Mouse (Mus musculus) fat pad, adult 2 months (tissue): ENCODE results near the gene BC049715.

Experiments
- DNase-seq: peaks from one replicate; pipeline ENCODE4 v3.0.0-alpha.2; 2011; ENCODE audit warnings: low read depth, low spot score; ENCODE audit errors: extremely low read depth

Gene BC049715

GRCm38 (mm10) chr6:136808014-136808417 is 19.4 kb upstream of the BC049715 start, which contains the start of gene H2afj:
TSS of gene H2afj (plus strand) at chr6:136808244.
- peak; percentile 82 for DNase-seq

DNA sequence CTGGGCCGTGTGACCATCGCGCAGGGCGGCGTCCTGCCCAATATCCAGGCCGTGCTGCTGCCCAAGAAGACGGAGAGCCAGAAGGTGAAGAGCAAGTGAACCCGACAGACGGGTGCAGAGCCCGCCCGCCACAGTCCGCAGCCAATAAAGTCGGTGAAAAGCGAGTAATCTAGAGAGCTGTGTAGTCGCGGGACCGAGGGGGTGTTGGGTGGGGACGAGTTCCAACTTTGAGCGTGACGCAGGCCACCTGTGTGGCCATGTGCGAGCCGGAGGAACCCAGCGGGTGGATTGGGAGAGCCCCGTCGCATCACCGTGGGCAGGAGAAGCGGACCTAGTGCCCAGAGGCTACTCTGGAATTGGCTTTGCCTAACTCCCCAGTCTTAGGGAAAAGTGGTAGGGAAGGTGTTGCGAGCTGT is 18.8 kb upstream of the BC049715 start:
- no peak for DNase-seq

GRCm38 (mm10) chr6:136809077-136809476 is 18.3 kb upstream of the BC049715 start:
- DNase-seq = peak; percentile 75

GRCm38 (mm10) chr6:136809673-136810072 is 17.8 kb upstream of the BC049715 start:
- DNase-seq = no peak

DNA sequence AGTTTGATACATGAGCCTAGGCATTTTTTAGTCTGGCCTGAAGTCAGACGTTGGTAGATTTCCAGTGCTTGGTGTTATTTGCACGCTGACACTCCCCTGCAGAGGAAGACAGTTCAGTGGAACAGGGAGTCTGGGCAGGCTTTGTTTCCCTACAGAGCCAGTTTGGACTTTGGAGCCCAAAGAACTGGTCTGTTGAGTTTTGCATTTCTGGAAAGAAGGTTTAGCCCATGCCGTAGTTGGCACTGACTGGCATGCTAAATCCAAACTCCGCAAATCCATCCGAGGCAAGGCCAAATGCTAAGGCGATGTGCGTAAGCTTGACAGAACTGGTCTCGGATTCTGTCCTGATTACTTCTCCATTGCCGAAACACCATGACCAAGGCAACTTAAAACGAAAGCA is 16.2 kb upstream of the BC049715 start:
- DNase-seq = peak; percentile 94

GRCm38 (mm10) chr6:136813117-136813516 is 14.3 kb upstream of the BC049715 start:
- no peak for DNase-seq

DNA sequence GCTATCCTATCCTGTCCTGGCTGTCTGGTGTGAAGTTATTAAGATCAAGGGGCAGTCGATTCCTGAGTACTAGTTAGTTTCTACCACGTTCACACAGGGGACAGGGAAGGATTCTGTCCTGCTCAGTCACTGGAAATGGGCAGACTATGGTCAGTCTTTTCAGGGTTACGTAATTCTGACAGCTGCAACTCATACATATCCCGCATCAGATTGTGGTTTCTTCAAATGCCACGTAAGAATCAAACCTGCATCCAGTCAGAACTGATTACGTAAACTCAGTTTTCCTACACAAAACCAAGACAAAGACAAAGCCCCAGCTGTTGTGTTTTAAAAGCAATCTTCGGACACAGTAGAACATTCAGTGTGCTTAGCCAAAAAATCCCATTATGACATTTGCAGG is 12.0 kb upstream of the BC049715 start:
- DNase-seq = no peak

DNA sequence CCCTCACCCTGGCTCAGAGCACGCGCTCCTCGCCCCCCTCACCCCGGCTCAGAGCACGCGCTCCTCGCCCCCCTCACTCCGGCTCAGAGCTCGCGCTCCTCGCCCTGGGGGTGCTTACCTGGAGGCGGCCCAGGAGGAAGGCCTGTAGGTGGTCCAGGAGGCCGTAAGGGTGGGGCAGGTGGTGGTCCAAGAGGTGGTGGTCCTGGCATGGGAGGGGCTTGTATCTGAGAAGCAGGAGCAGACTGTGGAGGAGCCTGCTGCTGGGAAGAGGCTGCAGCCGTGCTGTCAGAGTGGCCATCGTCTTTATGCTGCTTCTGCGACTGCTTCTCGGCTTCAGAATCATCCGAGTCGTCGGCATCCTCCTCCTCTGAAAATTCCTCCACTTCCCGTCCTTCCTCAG is 10.6 kb upstream of the BC049715 start:
- no peak for DNase-seq

DNA sequence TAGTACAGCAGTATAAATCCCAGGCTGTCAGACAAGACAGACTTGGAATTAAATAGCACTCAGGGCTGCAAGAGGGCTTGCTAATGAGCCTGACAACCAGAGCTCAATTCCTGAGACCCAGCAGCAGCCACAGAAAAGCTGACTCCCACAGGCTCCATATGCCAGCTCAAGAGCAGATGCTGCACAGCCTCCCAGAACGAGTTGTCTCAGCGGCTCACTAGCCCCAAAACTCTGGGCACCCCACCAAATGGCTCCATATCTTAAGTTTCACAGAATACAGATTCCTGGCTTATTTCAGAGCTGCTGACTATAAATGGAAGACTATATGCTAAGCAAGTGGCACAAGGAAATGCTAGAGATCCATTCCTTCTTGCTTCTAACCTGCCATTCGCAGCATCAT is 9.9 kb upstream of the BC049715 start:
- DNase-seq = no peak

DNA sequence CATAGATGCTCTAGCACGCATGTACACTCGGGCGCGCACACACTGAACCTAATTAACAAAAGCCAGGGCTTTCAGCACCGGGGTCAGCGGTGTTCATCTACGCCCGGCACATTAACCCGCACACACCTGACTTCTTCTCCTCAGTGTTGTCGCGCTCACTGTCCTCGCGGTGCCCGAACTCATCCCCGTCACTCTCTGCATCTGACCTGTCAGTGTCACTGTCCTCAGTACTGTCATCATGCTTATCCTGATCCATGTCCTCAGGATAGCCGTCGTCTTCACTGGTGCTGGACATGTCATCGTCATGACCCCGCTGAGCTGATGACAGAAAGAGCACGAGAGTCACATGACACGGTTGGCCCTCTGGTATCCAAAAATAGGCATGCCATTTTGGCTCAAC is 7.0 kb upstream of the BC049715 start:
- DNase-seq = no peak

DNA sequence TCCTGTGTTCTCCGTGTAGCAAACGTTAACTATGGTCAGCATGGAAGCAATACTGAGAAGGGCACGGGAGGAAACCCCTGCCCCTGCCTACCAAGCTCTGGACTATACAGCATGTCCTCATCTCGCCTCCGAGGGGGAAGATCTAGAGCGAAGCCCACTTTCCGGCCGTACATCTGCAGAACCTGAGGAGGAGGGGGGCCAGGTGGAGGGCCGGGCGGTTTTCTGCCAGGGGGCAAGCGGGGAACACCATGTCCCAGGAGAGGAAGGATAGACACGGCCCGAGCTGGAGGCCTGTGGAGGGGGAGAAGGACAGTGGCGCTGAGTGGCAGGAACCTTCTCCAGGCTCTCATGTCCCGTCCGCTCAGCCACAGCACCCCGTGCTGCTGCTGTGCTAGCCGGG is 6.3 kb upstream of the BC049715 start:
- no peak for DNase-seq

- no peak for DNase-seq
These were observed 2.4 kb upstream of the BC049715 start for GRCm38 (mm10) chr6:136824987-136825386.

GRCm38 (mm10) chr6:136827116-136827515 is 310 bp upstream of the BC049715 start:
- DNase-seq = no peak

- DNase-seq = peak; percentile 96
These were observed 595 bp downstream of the BC049715 start, which contains the start of gene Wbp11 for GRCm38 (mm10) chr6:136827881-136828561. TSS of gene Wbp11 (minus strand) at chr6:136828233.

DNA sequence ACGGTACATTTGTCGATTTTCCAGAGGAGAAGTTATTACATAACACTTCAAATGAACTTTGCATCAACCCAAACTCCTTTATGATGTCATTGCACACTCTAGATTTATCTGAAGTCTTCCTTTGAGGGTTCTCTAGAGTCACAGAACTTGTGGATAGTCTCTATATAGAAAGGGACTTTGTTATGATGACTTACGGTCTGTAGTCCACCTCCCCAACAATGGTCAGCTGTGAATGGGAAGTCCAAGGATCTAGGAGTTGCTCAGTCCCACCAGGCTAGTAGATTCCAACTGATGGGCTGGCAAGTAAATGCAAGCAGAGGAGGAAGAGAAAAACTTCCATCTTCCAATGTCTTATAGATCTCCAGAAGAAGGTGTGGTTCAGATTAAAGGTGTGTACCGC is 1.3 kb downstream of the BC049715 start:
- DNase-seq = no peak

DNA sequence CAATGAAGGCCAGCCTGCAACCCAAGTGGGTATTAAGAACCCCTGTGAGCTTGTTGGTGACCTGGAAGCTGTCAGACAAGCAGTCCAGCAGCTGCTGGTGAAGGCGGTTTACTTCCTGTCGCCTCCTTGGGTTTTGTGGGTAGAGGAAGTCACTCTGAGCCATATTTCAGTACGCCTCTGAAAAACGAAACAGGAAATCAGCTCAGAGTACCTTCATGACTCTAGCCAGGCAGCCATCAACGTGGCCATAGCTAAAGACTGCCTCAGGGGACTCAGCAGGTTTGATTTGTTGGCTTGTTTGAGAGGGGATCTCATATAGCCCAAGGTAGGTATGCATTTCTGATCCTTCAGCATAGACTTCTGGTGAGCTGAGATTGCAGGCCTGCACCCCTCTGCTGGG is 4.3 kb downstream of the BC049715 start:
- no peak for DNase-seq

DNA sequence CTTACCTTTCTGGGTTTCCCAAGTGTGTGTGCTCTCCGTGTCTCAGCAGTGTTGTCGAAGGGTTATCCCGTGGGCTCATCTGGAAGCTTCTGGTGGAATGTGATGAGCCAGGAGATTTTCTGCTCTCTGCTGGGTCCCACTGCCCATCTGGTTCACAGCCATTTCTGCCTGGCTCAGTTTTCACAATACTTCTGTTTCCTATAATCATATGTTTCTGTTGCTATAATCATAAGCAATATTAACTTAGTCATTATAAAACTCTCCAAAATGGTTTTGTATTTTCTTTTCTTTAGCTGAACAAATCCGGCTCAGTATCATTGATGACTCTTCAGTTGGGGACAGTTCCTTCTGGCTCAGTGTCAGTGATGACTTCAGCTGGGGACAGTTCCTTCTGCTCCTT is 7.9 kb downstream of the BC049715 start, which contains the start of gene Smco3:
Smco3 (minus strand) TSS at position 101 of the 400 bp plus-strand sequence.
- no peak for DNase-seq

GRCm38 (mm10) chr6:136837323-136837722 is 9.9 kb downstream of the BC049715 start:
- no peak for DNase-seq

GRCm38 (mm10) chr6:136844903-136845302 is 17.5 kb downstream of the BC049715 start:
- DNase-seq = no peak

DNA sequence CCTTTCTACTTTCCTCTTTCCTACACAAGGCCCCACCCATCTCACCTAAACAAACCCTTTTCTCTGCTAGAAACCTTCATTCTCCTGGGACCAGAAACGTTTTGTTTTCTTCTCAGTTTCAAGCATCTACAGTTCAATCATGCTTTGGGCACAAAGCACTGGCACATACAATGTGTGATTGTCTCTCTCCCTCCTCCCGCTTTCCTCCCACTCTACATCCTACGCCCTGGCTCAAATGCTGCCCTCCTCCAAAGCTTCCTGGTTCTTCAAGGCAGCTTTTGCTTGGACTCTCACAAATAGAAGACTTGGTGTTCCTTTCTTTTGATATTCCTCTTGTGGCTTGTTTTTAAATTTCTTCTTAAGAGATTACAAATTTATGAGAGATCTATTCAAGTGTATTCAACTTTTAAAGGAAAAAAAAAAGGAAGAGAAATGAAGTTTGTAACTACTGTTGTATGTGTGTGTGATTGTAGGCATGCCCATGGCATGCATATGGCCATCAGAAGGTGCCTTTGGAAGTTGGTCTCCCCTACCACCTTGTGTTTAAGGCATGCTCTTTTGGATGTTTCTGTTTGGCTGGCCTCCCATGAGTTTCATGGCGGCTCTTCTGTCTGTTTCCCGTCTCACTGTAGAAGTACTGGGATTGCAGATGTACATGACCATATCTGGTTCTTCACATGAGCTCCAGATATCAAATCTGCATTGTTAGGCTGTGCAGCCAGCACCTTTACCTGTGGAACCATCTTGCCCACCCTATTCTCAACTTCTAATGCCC is 18.5 kb downstream of the BC049715 start:
- DNase-seq = no peak

DNA sequence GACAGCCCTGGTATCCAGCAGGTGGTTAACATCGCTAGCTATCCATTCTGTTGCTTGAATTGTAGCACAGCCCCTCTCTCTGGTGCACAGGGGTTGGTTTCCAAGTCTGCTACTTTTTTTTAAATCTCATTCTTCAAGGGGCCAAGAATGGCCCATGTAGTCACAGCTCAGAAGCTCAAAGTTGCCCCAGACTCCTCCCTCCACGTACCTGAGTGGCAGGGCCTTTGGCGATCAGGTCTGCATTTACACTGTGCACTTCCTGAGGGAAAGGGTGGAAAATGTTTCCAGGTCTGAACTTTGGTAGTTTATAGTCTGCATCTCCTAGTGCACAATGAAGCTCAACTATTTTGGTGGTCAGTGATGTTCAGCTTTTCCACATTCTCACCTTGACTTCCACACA is 19.8 kb downstream of the BC049715 start:
- no peak for DNase-seq

GRCm38 (mm10) chr6:136847790-136848189 is 20.4 kb downstream of the BC049715 start:
- DNase-seq = no peak
